Mouse (Mus musculus): Measurements from ENCODE around the gene Fpr3.

- no peak for TF ChIP-seq CTCF (IDR thresholded peaks at IDR 0.05; ENCODE audit: borderline replicate concordance, insufficient read depth, low read depth, low read length)
- no peak for TF ChIP-seq POLR2A (IDR thresholded peaks at IDR 0.05; ENCODE audit: borderline replicate concordance, insufficient read depth, low read length)
These were observed 2.2 kb downstream of the Fpr3 start for GRCm38 (mm10) chr17:17889732-17890425.

Data from cerebellum, adult 2 months (tissue).